Mouse (Mus musculus) neural tube, embryonic 14.5 days (tissue): ENCODE measurements at regions not wholly inside any gene's neighbourhood (a gene's known extent, or its start where the extent isn't known, plus 50 kb on each side); places are given as distances from the start of the nearest gene placed in this dataset.

Source experiments
- ATAC-seq: fragments of 200-750 bp; cut with Nextera tagmentation; 2 replicates; pipeline ENCODE4 v1.8.0; 2017; ENCODE audit warnings: low read depth, mild to moderate bottlenecking, moderate TSS enrichment, moderate library complexity
- H3K27ac ChIP-seq: fragments of 300-500 bp; sonication (generic); 2 replicates; pipeline ENCODE4 v1.5.1; 2014; ENCODE audit warnings: low read depth, mild to moderate bottlenecking, control low read depth, low read length, moderate library complexity, mixed read lengths
- H3K27me3 ChIP-seq: fragments of 300-500 bp; sonication (generic); 2 replicates; pipeline ENCODE4 v1.6.1; 2014; ENCODE audit warnings: low read length; ENCODE audit not compliant: control insufficient read depth, insufficient read depth
- H3K36me3 ChIP-seq: fragments of 300-500 bp; sonication (generic); 2 replicates; pipeline ENCODE4 v1.6.1; 2014; ENCODE audit warnings: low read length, mixed read lengths; ENCODE audit not compliant: control insufficient read depth, insufficient read depth
- H3K4me1 ChIP-seq: fragments of 300-500 bp; sonication (generic); 2 replicates; pipeline ENCODE4 v1.6.1; 2014; ENCODE audit warnings: low read length; ENCODE audit not compliant: control insufficient read depth, insufficient read depth
- H3K4me2 ChIP-seq: fragments of 300-500 bp; sonication (generic); 2 replicates; pipeline ENCODE4 v1.6.1; 2014; ENCODE audit warnings: mild to moderate bottlenecking, low read depth, low read length, control low read depth
- H3K4me3 ChIP-seq: fragments of 300-500 bp; sonication (generic); 2 replicates; pipeline ENCODE4 v1.5.1; 2014; ENCODE audit warnings: low read depth, low read length, control low read depth, mixed read lengths
- H3K9ac ChIP-seq: fragments of 300-500 bp; sonication (generic); replicated peaks from 2 replicates; pipeline ENCODE4 v1.6.1; 2014; ENCODE audit warnings: low read depth, mild to moderate bottlenecking, control low read depth, low read length, mixed read lengths
- H3K9me3 ChIP-seq: fragments of 300-500 bp; sonication (generic); 2 replicates; pipeline ENCODE4 v1.6.1; 2016; ENCODE audit warnings: low read length; ENCODE audit not compliant: control insufficient read depth
- WGBS: fragments of 180-500 bp; shearing (Covaris S2); extraction: QIAGEN DNeasy Blood & Tissue Kit; methylation state at CpG from one replicate; pipeline ENCODE4 v1.1.7; 2014; 5-methylcytosine and 5-hydroxymethylcytosine counted together

- Histone ChIP-seq H3K4me1 (no peaks in the 10 kb centered on the region), H3K9ac (no peak overlapping the region), H3K27ac (no peak overlapping the region), H3K36me3 (no peaks in the 10 kb centered on the region), H3K4me3 (no peak overlapping the region), H3K4me2 (no peak overlapping the region), H3K27me3 (no peaks in the 10 kb centered on the region), H3K9me3 (no peaks in the 10 kb centered on the region)
- WGBS: 53% methylated on average over 6 of the region's 6 CpGs
- no peak for ATAC-seq
These were observed 209.7 kb downstream of the Igsf11 start for GRCm38 (mm10) chr16:39102151-39102550.

GRCm38 (mm10) chr16:39103360-39104095, 211.1 kb downstream of the Igsf11 start:
- 0 out of 2 replicates have a peak overlapping the region, but pooled peaks have one; percentile 10 for H3K27ac ChIP-seq

GRCm38 (mm10) chr16:39109383-39110033, 217.0 kb downstream of the Igsf11 start:
- peak; percentile 72 for ATAC-seq
- Histone ChIP-seq H3K27ac (no peak overlapping the region), H3K4me2 (peak overlapping the region; percentile 39), H3K4me1 (no peaks in the 10 kb centered on the region), H3K27me3 (no peaks in the 10 kb centered on the region), H3K9ac (no peak overlapping the region), H3K36me3 (no peaks in the 10 kb centered on the region), H3K4me3 (peak overlapping the region; percentile 5), H3K9me3 (no peaks in the 10 kb centered on the region)
- WGBS: 24% methylated on average over 15 of the region's 15 CpGs

More at GRCm38 (mm10) chr16:39103360-39104095, 211.1 kb downstream of the Igsf11 start:
- Histone ChIP-seq H3K27me3 (no peaks in the 10 kb centered on the region), H3K4me3 (no peak overlapping the region), H3K9ac (no peak overlapping the region), H3K4me2 (no peak overlapping the region), H3K9me3 (no peaks in the 10 kb centered on the region), H3K4me1 (no peaks in the 10 kb centered on the region), H3K36me3 (no peaks in the 10 kb centered on the region)
- no peak for ATAC-seq
- WGBS: 55% methylated on average over 9 of the region's 9 CpGs

GRCm38 (mm10) chr16:39110089-39110488, 217.6 kb downstream of the Igsf11 start:
- Histone ChIP-seq H3K9me3 (no peaks in the 10 kb centered on the region), H3K4me2 (peak overlapping the region; percentile 39; the same call in 1 of the 2 replicates), H3K36me3 (no peaks in the 10 kb centered on the region), H3K9ac (no peak overlapping the region), H3K4me1 (no peaks in the 10 kb centered on the region), H3K27me3 (no peaks in the 10 kb centered on the region), H3K27ac (no peak overlapping the region), H3K4me3 (no peak overlapping the region)
- no peak for ATAC-seq
- WGBS: 87% methylated on average over 5 of the region's 5 CpGs

- H3K36me3 ChIP-seq: no peaks in the 10 kb centered on the region
- H3K9ac ChIP-seq: no peak overlapping the region
- H3K4me2 ChIP-seq: no peak overlapping the region
- no peaks in the 10 kb centered on the region for H3K4me1 ChIP-seq
- no peak for ATAC-seq
- H3K27ac ChIP-seq: no peak overlapping the region
- H3K9me3 ChIP-seq: no peaks in the 10 kb centered on the region
- no peak overlapping the region for H3K4me3 ChIP-seq
- 87% methylated on average over 3 of the region's 3 CpGs for WGBS
- H3K27me3 ChIP-seq: no peaks in the 10 kb centered on the region
These were observed 225.6 kb downstream of the Igsf11 start for GRCm38 (mm10) chr16:39118059-39118458.

- H3K9me3 ChIP-seq: no peaks in the 10 kb centered on the region
- H3K36me3 ChIP-seq: no peaks in the 10 kb centered on the region
- no peak overlapping the region for H3K27ac ChIP-seq
- no peaks in the 10 kb centered on the region for H3K4me1 ChIP-seq
- H3K27me3 ChIP-seq: no peaks in the 10 kb centered on the region
- H3K9ac ChIP-seq: no peak overlapping the region
- no peak for ATAC-seq
- H3K4me3 ChIP-seq: no peak overlapping the region
- no peak overlapping the region for H3K4me2 ChIP-seq
- 59% methylated on average over 4 of the region's 4 CpGs for WGBS
These were observed 227.3 kb downstream of the Igsf11 start for GRCm38 (mm10) chr16:39119811-39120210.

- H3K4me3 ChIP-seq: no peak overlapping the region
- ATAC-seq: no peak
- no peaks in the 10 kb centered on the region for H3K4me1 ChIP-seq
- H3K27me3 ChIP-seq: no peaks in the 10 kb centered on the region
- no peak overlapping the region for H3K27ac ChIP-seq
- H3K9me3 ChIP-seq: no peaks in the 10 kb centered on the region
- 86% methylated on average over 8 of the region's 8 CpGs for WGBS
- H3K4me2 ChIP-seq: no peak overlapping the region
- H3K36me3 ChIP-seq: no peaks in the 10 kb centered on the region
- no peak overlapping the region for H3K9ac ChIP-seq
These were observed 231.0 kb downstream of the Igsf11 start for GRCm38 (mm10) chr16:39123445-39123952.

- Histone ChIP-seq H3K27me3 (no peaks in the 10 kb centered on the region), H3K9me3 (no peaks in the 10 kb centered on the region), H3K27ac (no peak overlapping the region), H3K4me1 (no peaks in the 10 kb centered on the region), H3K9ac (no peak overlapping the region), H3K4me2 (no peak overlapping the region), H3K4me3 (no peak overlapping the region), H3K36me3 (no peaks in the 10 kb centered on the region)
- 91% methylated on average over 2 of the region's 2 CpGs for WGBS
- no peak for ATAC-seq
These were observed 240.0 kb downstream of the Igsf11 start for GRCm38 (mm10) chr16:39132459-39132858.

GRCm38 (mm10) chr16:39135777-39136176, 243.3 kb downstream of the Igsf11 start:
- 75% methylated on average over 4 of the region's 4 CpGs for WGBS
- no peak overlapping the region for H3K9ac ChIP-seq

More at GRCm38 (mm10) chr16:39135777-39136176, 243.3 kb downstream of the Igsf11 start:
- no peak for ATAC-seq
- Histone ChIP-seq H3K4me3 (no peak overlapping the region), H3K27ac (no peak overlapping the region), H3K9me3 (no peaks in the 10 kb centered on the region), H3K27me3 (no peaks in the 10 kb centered on the region), H3K4me2 (no peak overlapping the region), H3K36me3 (no peaks in the 10 kb centered on the region), H3K4me1 (no peaks in the 10 kb centered on the region)
